Mouse (Mus musculus): ENCODE measurements around the gene Enho. TPM values are rescaled to one million over a fixed set of nuclear protein-coding genes. Genes with fewer than 3 reads are reported as not detected.

Enho gene
- polyA plus RNA-seq, 1 experiment from 2014 or later, result 4.7 TPM

GRCm38 (mm10) chr4:41671500-41671899, 31.4 kb upstream of the Enho start:
- ATAC-seq (replicated peaks; ENCODE audit: insufficient number of reproducible peaks, low FRiP score, low TSS enrichment), result no peak
- Histone ChIP-seq H3K27me3 (ENCODE audit: control insufficient read depth, insufficient read depth, low read length) (peaks cover 23% of the 10 kb centered on the region), H3K4me2 (no peak overlapping the region), H3K9ac (ENCODE audit: low read depth, low read length) (no peak overlapping the region), H3K27ac (ENCODE audit: low read depth, low read length) (no peak overlapping the region), H3K4me3 (ENCODE audit: low read depth, low read length) (no peak overlapping the region), H3K36me3 (ENCODE audit: control insufficient read depth, insufficient read depth, low read length) (no peaks in the 10 kb centered on the region), H3K9me3 (replicated peaks; ENCODE audit: control insufficient read depth, low read length) (no peaks in the 10 kb centered on the region), H3K4me1 (ENCODE audit: control insufficient read depth, insufficient read depth, low read length) (peaks cover 24% of the 10 kb centered on the region)
- 32% methylated on average over 5 of the region's 5 CpGs for WGBS (ENCODE audit: insufficient replicate concordance)

DNA sequence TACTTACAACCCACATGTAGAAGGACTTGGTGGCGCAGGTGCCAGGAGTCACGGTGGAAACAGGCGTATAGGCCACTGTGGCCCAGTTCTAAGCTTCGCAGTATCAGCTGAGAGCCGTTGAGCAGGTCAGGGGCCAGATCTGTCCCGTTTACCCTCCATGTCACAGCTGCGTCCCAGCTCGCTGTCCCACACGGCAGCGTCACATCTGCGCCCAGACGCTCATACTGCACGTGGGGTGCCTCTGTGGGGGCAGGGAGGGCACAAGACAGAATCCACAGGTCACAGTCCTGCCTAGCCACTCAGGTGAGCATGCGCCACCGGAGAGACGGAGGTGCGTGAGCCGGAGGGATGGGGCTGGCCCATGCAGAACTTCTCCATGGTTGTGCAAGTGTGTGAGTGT, 30.7 kb upstream of the Enho start:
- no peak for ATAC-seq (replicated peaks; ENCODE audit: insufficient number of reproducible peaks, low FRiP score, low TSS enrichment)
- Histone ChIP-seq H3K9me3 (replicated peaks; ENCODE audit: control insufficient read depth, low read length) (no peaks in the 10 kb centered on the region), H3K4me3 (ENCODE audit: low read depth, low read length) (no peak overlapping the region), H3K36me3 (ENCODE audit: control insufficient read depth, insufficient read depth, low read length) (no peaks in the 10 kb centered on the region), H3K9ac (ENCODE audit: low read depth, low read length) (no peak overlapping the region), H3K4me1 (ENCODE audit: control insufficient read depth, insufficient read depth, low read length) (peaks cover 17% of the 10 kb centered on the region), H3K4me2 (no peak overlapping the region), H3K27me3 (ENCODE audit: control insufficient read depth, insufficient read depth, low read length) (peaks cover 22% of the 10 kb centered on the region), H3K27ac (ENCODE audit: low read depth, low read length) (no peak overlapping the region)
- 76% methylated on average over 18 of the region's 18 CpGs for WGBS (ENCODE audit: insufficient replicate concordance)

- no peak overlapping the region for H3K4me2 ChIP-seq
- H3K27me3 ChIP-seq (ENCODE audit: control insufficient read depth, insufficient read depth, low read length), result peaks cover 27% of the 10 kb centered on the region
- no peak overlapping the region for H3K9ac ChIP-seq (ENCODE audit: low read depth, low read length)
- no peaks in the 10 kb centered on the region for H3K9me3 ChIP-seq (replicated peaks; ENCODE audit: control insufficient read depth, low read length)
- no peak overlapping the region for H3K4me3 ChIP-seq (ENCODE audit: low read depth, low read length)
- WGBS (ENCODE audit: insufficient replicate concordance), result 75% methylated on average over 10 of the region's 11 CpGs
- peaks cover 27% of the 10 kb centered on the region for H3K4me1 ChIP-seq (ENCODE audit: control insufficient read depth, insufficient read depth, low read length)
- no peaks in the 10 kb centered on the region for H3K36me3 ChIP-seq (ENCODE audit: control insufficient read depth, insufficient read depth, low read length)
- no peak for ATAC-seq (replicated peaks; ENCODE audit: insufficient number of reproducible peaks, low FRiP score, low TSS enrichment)
- H3K27ac ChIP-seq (ENCODE audit: low read depth, low read length), result no peak overlapping the region
These were observed 26.5 kb upstream of the Enho start for GRCm38 (mm10) chr4:41666646-41667045.

DNA sequence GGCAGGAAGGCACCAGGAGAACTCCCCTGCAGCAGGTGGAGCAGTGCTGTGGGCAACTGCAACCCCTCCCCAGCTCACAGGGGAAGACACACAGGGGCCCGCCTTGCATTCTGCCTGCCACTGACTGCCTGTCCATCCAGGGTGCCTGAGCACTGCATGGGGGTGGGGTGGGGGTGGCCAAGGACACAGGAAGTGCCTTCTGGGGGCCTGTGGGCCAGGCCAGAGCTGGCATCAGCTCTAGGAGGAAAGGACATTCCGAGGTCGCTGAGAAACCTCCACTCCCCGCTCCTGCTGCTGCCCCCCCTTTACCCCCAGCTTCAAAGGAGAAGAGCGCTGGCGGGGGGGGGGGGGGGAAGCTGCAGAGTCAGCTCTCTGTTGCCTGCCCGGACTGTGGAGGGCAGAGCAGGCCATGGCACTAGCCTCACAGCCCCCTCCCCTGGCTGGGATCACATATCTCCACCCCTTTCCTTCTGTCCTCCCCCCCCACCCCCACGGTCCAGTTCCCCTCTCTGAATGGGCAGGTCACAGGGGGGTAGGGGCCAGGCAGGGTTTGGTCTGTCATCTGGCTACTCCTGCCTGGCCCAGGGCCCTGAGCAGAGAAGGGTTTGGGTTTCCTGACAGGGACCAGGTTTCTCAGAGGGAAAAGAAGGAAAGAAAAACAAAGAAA, 25.0 kb upstream of the Enho start:
- WGBS (ENCODE audit: insufficient replicate concordance), result 1% methylated on average over 6 of the region's 8 CpGs
- H3K4me3 ChIP-seq (ENCODE audit: low read depth, low read length), result no peak overlapping the region

GRCm38 (mm10) chr4:41664533-41664932, 24.4 kb upstream of the Enho start:
- Histone ChIP-seq H3K27ac (ENCODE audit: low read depth, low read length) (no peak overlapping the region), H3K4me1 (ENCODE audit: control insufficient read depth, insufficient read depth, low read length) (peaks cover 34% of the 10 kb centered on the region), H3K27me3 (ENCODE audit: control insufficient read depth, insufficient read depth, low read length) (peaks cover 19% of the 10 kb centered on the region), H3K4me3 (ENCODE audit: low read depth, low read length) (no peak overlapping the region), H3K9ac (ENCODE audit: low read depth, low read length) (peak overlapping the region; percentile 49; the same call in 1 of the 2 replicates), H3K9me3 (replicated peaks; ENCODE audit: control insufficient read depth, low read length) (no peaks in the 10 kb centered on the region), H3K4me2 (no peak overlapping the region), H3K36me3 (ENCODE audit: control insufficient read depth, insufficient read depth, low read length) (no peaks in the 10 kb centered on the region)
- 0 out of 2 replicates have a peak, but pooled peaks have one; percentile 4 for ATAC-seq (replicated peaks; ENCODE audit: insufficient number of reproducible peaks, low FRiP score, low TSS enrichment)
- WGBS (ENCODE audit: insufficient replicate concordance), result 24% methylated on average over 7 of the region's 7 CpGs

More for the DNA sequence above, 25.0 kb upstream of the Enho start:
- H3K27ac ChIP-seq (ENCODE audit: low read depth, low read length), result no peak overlapping the region; the same call in 1 of the 2 replicates
- peak overlapping the region; percentile 7; the same call in 1 of the 2 replicates for H3K4me2 ChIP-seq
- peaks cover 18% of the 10 kb centered on the region for H3K27me3 ChIP-seq (ENCODE audit: control insufficient read depth, insufficient read depth, low read length)
- peak; percentile 39; the same call in 1 of the 2 replicates for ATAC-seq (replicated peaks; ENCODE audit: insufficient number of reproducible peaks, low FRiP score, low TSS enrichment)
- H3K9me3 ChIP-seq (replicated peaks; ENCODE audit: control insufficient read depth, low read length), result no peaks in the 10 kb centered on the region
- H3K4me1 ChIP-seq (ENCODE audit: control insufficient read depth, insufficient read depth, low read length), result peaks cover 29% of the 10 kb centered on the region
- H3K9ac ChIP-seq (ENCODE audit: low read depth, low read length), result peak overlapping the region; percentile 49; the same call in 1 of the 2 replicates
- no peaks in the 10 kb centered on the region for H3K36me3 ChIP-seq (ENCODE audit: control insufficient read depth, insufficient read depth, low read length)

DNA sequence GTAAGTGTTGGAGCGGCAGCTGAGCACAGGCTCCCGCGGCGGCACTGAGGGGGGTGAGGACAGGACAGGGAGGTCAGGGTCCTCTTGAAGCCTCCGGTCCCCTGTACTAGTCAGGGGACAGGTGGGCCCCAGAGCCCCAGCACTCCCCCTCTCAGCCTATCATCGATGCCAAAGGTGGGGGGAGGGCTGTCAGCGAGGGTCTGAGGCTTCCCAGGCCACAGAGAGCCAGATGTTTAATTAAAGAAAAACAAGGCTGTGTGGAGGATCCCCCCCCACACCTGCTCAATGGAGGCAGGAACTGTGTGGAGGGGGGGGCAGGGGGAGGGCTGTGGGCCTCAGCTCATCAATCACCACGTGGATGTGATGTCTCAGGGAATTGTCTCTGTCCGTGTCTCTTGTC, 23.5 kb upstream of the Enho start:
- Histone ChIP-seq H3K4me2 (no peak overlapping the region), H3K4me1 (ENCODE audit: control insufficient read depth, insufficient read depth, low read length) (peaks cover 43% of the 10 kb centered on the region), H3K9me3 (replicated peaks; ENCODE audit: control insufficient read depth, low read length) (no peaks in the 10 kb centered on the region), H3K4me3 (ENCODE audit: low read depth, low read length) (no peak overlapping the region), H3K27ac (ENCODE audit: low read depth, low read length) (no peak overlapping the region), H3K27me3 (ENCODE audit: control insufficient read depth, insufficient read depth, low read length) (peaks cover 26% of the 10 kb centered on the region), H3K9ac (ENCODE audit: low read depth, low read length) (no peak overlapping the region), H3K36me3 (ENCODE audit: control insufficient read depth, insufficient read depth, low read length) (no peaks in the 10 kb centered on the region)
- ATAC-seq (replicated peaks; ENCODE audit: insufficient number of reproducible peaks, low FRiP score, low TSS enrichment), result no peak
- WGBS (ENCODE audit: insufficient replicate concordance), result 31% methylated on average over 9 of the region's 9 CpGs

DNA sequence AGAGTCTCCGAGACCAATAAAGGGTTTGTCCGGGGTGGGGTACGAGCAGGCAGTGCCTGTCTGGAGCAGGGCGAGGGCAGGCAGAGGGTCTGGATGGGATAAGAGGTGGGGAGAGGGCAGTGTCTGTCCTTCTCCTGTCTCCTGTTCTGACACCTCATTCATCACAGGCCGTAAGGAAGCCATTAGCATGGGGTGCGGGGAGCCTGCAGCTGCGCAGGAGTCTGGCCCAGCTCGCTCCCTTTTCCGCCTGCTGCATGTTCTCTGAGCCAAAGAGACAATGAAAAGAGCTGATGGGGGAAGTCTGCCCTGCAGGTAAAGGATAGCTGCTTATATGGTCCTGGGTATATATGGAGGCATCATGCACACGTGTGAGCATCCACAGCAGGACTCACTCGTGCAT, 22.6 kb upstream of the Enho start:
- peaks cover 28% of the 10 kb centered on the region for H3K27me3 ChIP-seq (ENCODE audit: control insufficient read depth, insufficient read depth, low read length)
- H3K4me1 ChIP-seq (ENCODE audit: control insufficient read depth, insufficient read depth, low read length), result peaks cover 47% of the 10 kb centered on the region
- WGBS (ENCODE audit: insufficient replicate concordance), result 39% methylated on average over 11 of the region's 11 CpGs

DNA sequence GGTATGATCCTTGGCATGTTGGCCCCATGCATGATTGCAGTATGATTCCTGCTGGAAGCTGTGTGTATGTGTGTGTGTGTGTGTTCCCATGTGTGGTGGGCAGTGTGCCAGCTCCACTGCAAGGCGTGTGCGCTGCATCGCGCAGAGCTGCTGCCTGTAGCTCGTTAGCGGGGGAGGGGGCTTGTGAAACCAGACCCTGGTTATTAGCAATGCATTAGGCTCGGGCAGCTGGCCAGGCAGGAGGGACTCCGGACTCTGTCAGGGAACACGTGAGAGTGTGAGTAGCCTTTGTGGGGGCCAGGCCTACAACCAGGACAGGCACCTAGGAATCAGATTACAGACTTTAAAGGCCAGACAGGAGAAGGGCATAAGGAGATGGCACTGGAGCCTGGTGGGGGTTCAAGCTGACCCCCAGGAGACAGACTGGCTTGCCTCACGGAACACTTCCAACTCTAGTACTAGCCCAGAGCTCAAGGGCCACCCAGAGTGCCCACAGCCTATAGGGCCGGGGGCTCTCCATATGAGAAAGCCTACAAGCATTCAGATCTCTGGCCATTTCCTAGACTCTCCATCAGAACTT, 20.8 kb upstream of the Enho start:
- peaks cover 32% of the 10 kb centered on the region for H3K27me3 ChIP-seq (ENCODE audit: control insufficient read depth, insufficient read depth, low read length)
- no peak overlapping the region for H3K4me3 ChIP-seq (ENCODE audit: low read depth, low read length)
- WGBS (ENCODE audit: insufficient replicate concordance), result 28% methylated on average over 11 of the region's 11 CpGs
- H3K36me3 ChIP-seq (ENCODE audit: control insufficient read depth, insufficient read depth, low read length), result no peaks in the 10 kb centered on the region
- H3K9ac ChIP-seq (ENCODE audit: low read depth, low read length), result no peak overlapping the region
- H3K27ac ChIP-seq (ENCODE audit: low read depth, low read length), result no peak overlapping the region
- no peak for ATAC-seq (replicated peaks; ENCODE audit: insufficient number of reproducible peaks, low FRiP score, low TSS enrichment)
- H3K9me3 ChIP-seq (replicated peaks; ENCODE audit: control insufficient read depth, low read length), result no peaks in the 10 kb centered on the region
- peaks cover 47% of the 10 kb centered on the region for H3K4me1 ChIP-seq (ENCODE audit: control insufficient read depth, insufficient read depth, low read length)
- no peak overlapping the region for H3K4me2 ChIP-seq

More for the DNA sequence above, 22.6 kb upstream of the Enho start:
- no peaks in the 10 kb centered on the region for H3K36me3 ChIP-seq (ENCODE audit: control insufficient read depth, insufficient read depth, low read length)
- no peak overlapping the region for H3K4me3 ChIP-seq (ENCODE audit: low read depth, low read length)
- no peaks in the 10 kb centered on the region for H3K9me3 ChIP-seq (replicated peaks; ENCODE audit: control insufficient read depth, low read length)
- no peak overlapping the region for H3K4me2 ChIP-seq
- H3K27ac ChIP-seq (ENCODE audit: low read depth, low read length), result no peak overlapping the region
- no peak overlapping the region for H3K9ac ChIP-seq (ENCODE audit: low read depth, low read length)
- ATAC-seq (replicated peaks; ENCODE audit: insufficient number of reproducible peaks, low FRiP score, low TSS enrichment), result no peak

- no peak overlapping the region for H3K4me2 ChIP-seq
- no peak overlapping the region for H3K4me3 ChIP-seq (ENCODE audit: low read depth, low read length)
- no peak overlapping the region for H3K27ac ChIP-seq (ENCODE audit: low read depth, low read length)
- H3K9me3 ChIP-seq (replicated peaks; ENCODE audit: control insufficient read depth, low read length), result no peaks in the 10 kb centered on the region
- 55% methylated on average over 12 of the region's 13 CpGs for WGBS (ENCODE audit: insufficient replicate concordance)
- peaks cover 32% of the 10 kb centered on the region for H3K27me3 ChIP-seq (ENCODE audit: control insufficient read depth, insufficient read depth, low read length)
- H3K9ac ChIP-seq (ENCODE audit: low read depth, low read length), result no peak overlapping the region
- H3K4me1 ChIP-seq (ENCODE audit: control insufficient read depth, insufficient read depth, low read length), result peaks cover 36% of the 10 kb centered on the region
- no peak for ATAC-seq (replicated peaks; ENCODE audit: insufficient number of reproducible peaks, low FRiP score, low TSS enrichment)
- no peaks in the 10 kb centered on the region for H3K36me3 ChIP-seq (ENCODE audit: control insufficient read depth, insufficient read depth, low read length)
These were observed 19.4 kb upstream of the Enho start for GRCm38 (mm10) chr4:41659556-41659955.
